Mouse (Mus musculus): ENCODE measurements around the gene Lrtm1. TPM values are rescaled to one million over a fixed set of nuclear protein-coding genes. Genes with fewer than 3 reads are reported as not detected.

The Lrtm1 gene
- polyA plus RNA-seq, 1 experiment: 0.10 TPM

DNA sequence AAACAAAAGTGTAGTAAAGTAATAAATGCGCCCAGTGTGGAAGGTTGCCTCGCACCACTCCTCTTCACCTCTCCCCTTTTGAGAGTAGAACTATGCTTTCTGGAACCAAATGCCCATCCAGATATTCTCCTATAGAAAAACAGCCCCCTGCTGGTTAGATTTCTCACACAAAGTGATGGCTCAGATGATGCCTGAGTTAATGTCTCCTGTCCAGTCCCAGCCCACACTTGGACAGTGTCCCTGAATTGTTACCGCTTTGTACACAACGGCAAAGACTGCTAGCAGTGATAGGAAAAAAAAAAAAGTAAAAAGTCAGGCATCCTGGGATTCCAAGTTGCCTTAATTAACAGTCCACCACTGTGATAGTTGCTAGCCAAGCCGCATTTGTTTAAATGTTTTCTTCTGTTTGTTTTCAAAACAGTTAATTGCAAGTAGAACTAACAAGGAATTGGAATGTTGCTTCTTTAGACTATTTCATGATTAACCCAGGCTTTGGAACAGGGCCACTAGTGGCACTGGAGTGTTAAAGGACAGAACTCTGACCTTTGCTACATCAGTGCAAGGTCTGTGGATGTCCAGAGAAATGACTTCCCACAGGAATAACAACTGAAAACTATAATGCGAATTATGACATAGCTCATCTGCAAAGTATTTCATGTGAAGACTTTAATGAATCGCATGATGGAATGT lies 29.7 kb upstream of the Lrtm1 start:
- TF ChIP-seq CTCF (IDR thresholded peaks at IDR 0.05; ENCODE audit: low read depth, low read length): no peak
- Histone ChIP-seq H3K36me3 (ENCODE audit: control insufficient read depth, insufficient read depth, low read length, poor library complexity, severe bottlenecking) (no peaks in the 10 kb centered on the region), H3K9me3 (replicated peaks; ENCODE audit: control insufficient read depth, insufficient read depth, low read length, poor library complexity, severe bottlenecking) (no peaks in the 10 kb centered on the region), H3K4me3 (ENCODE audit: low read depth, low read length) (no peak overlapping the region), H3K27ac (ENCODE audit: insufficient read depth, low read length) (no peak overlapping the region), H3K4me1 (ENCODE audit: control insufficient read depth, insufficient read depth, low read length) (no peaks in the 10 kb centered on the region), H3K9ac (ENCODE audit: low read depth, poor library complexity, severe bottlenecking) (no peak overlapping the region), H3K27me3 (ENCODE audit: control insufficient read depth, insufficient read depth, low read length, poor library complexity, severe bottlenecking) (no peaks in the 10 kb centered on the region)

DNA sequence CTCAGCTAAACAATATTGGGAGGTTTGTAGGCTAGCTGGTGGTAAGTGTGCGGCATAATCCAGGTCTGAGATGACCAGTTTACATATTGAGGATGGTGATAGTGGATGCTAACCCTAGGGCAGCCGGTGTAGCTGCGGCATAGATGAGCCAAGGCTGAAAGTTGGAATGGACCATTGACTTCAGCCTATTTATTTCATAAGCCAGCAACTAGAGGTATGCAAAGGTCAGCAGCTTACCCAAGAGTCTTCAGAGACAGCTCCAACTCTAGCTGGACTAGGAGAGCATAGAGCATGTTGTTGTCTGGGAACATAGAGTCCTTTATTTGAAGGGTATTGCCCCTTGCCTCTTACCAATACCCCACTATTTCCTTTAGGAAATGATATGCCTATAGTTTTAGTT lies 21.4 kb upstream of the Lrtm1 start:
- Histone ChIP-seq H3K4me3 (ENCODE audit: low read depth, low read length) (no peak overlapping the region), H3K27ac (ENCODE audit: insufficient read depth, low read length) (no peak overlapping the region), H3K9me3 (replicated peaks; ENCODE audit: control insufficient read depth, insufficient read depth, low read length, poor library complexity, severe bottlenecking) (no peaks in the 10 kb centered on the region), H3K9ac (ENCODE audit: low read depth, poor library complexity, severe bottlenecking) (no peak overlapping the region), H3K36me3 (ENCODE audit: control insufficient read depth, insufficient read depth, low read length, poor library complexity, severe bottlenecking) (no peaks in the 10 kb centered on the region), H3K27me3 (ENCODE audit: control insufficient read depth, insufficient read depth, low read length, poor library complexity, severe bottlenecking) (no peaks in the 10 kb centered on the region; the same call in 1 of the 2 replicates), H3K4me1 (ENCODE audit: control insufficient read depth, insufficient read depth, low read length) (peaks cover 1% of the 10 kb centered on the region)
- no peak for TF ChIP-seq EP300 (IDR thresholded peaks at IDR 0.05; ENCODE audit: insufficient read depth, low read depth, low read length)
- no peak for TF ChIP-seq POLR2A (IDR thresholded peaks at IDR 0.05; ENCODE audit: insufficient read depth, low read length)
- TF ChIP-seq CTCF (IDR thresholded peaks at IDR 0.05; ENCODE audit: low read depth, low read length): no peak

DNA sequence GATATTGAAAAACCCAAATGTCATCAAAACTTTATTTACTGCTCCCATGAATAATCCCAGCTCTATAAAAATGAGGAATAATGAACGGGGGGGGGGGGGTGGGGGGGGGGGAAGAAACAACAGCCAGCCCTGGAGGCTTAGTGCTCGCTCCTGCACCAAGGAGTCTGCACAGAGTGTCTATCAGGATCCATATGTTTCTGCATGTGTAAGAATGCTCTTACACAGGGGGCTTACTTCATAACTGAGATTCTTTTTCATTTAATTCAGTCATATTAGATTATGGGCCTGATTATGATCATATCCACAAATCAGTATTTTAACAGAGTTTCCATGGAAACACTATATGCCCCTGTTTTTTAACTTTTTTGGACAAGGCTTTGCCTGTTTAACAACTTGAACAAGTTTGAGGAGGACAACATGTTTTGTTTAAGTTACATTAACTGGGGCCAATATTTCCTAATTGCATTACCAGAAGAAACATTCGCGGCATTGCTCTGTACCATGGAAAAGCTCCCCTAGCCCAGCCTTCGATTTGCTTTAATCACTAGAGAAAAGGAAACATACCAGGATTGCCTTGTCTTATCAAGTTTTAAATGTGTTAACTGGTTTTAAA lies 12.7 kb upstream of the Lrtm1 start:
- H3K4me3 ChIP-seq (ENCODE audit: low read depth, low read length): no peak overlapping the region
- no peaks in the 10 kb centered on the region for H3K9me3 ChIP-seq (replicated peaks; ENCODE audit: control insufficient read depth, insufficient read depth, low read length, poor library complexity, severe bottlenecking)
- no peak overlapping the region for H3K27ac ChIP-seq (ENCODE audit: insufficient read depth, low read length)
- no peak for TF ChIP-seq POLR2A (IDR thresholded peaks at IDR 0.05; ENCODE audit: insufficient read depth, low read length)
- TF ChIP-seq CTCF (IDR thresholded peaks at IDR 0.05; ENCODE audit: low read depth, low read length): no peak
- TF ChIP-seq EP300 (IDR thresholded peaks at IDR 0.05; ENCODE audit: insufficient read depth, low read depth, low read length): no peak
- H3K36me3 ChIP-seq (ENCODE audit: control insufficient read depth, insufficient read depth, low read length, poor library complexity, severe bottlenecking): no peaks in the 10 kb centered on the region
- H3K4me1 ChIP-seq (ENCODE audit: control insufficient read depth, insufficient read depth, low read length): no peaks in the 10 kb centered on the region
- H3K27me3 ChIP-seq (ENCODE audit: control insufficient read depth, insufficient read depth, low read length, poor library complexity, severe bottlenecking): no peaks in the 10 kb centered on the region
- no peak overlapping the region for H3K9ac ChIP-seq (ENCODE audit: low read depth, poor library complexity, severe bottlenecking)

DNA sequence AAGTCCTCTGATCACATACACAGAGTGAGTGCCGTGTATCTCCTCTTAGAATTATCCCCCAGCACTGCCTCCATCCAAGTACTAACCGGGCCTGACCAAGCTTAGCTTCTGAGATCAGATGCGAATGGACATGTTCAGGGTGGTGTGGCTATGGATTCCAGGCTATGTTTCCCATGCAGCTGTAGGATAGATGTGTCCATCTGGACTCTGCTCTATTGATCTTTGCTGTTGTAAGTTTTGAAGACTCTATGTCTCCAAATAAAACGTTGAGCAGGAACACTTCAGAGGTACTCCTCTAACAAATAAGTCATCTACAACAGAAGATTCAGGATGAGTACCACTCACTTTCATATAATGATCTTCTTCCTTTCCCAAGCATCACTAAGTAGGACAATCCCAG lies 8.4 kb upstream of the Lrtm1 start:
- no peak overlapping the region for H3K27ac ChIP-seq (ENCODE audit: insufficient read depth, low read length)
- H3K27me3 ChIP-seq (ENCODE audit: control insufficient read depth, insufficient read depth, low read length, poor library complexity, severe bottlenecking): no peaks in the 10 kb centered on the region
- no peaks in the 10 kb centered on the region for H3K9me3 ChIP-seq (replicated peaks; ENCODE audit: control insufficient read depth, insufficient read depth, low read length, poor library complexity, severe bottlenecking)
- no peak overlapping the region for H3K4me3 ChIP-seq (ENCODE audit: low read depth, low read length)
- no peaks in the 10 kb centered on the region for H3K4me1 ChIP-seq (ENCODE audit: control insufficient read depth, insufficient read depth, low read length)
- no peak overlapping the region for H3K9ac ChIP-seq (ENCODE audit: low read depth, poor library complexity, severe bottlenecking)
- H3K36me3 ChIP-seq (ENCODE audit: control insufficient read depth, insufficient read depth, low read length, poor library complexity, severe bottlenecking): no peaks in the 10 kb centered on the region
- TF ChIP-seq CTCF (IDR thresholded peaks at IDR 0.05; ENCODE audit: low read depth, low read length) (no peak), EP300 (IDR thresholded peaks at IDR 0.05; ENCODE audit: insufficient read depth, low read depth, low read length) (no peak), POLR2A (IDR thresholded peaks at IDR 0.05; ENCODE audit: insufficient read depth, low read length) (no peak)

DNA sequence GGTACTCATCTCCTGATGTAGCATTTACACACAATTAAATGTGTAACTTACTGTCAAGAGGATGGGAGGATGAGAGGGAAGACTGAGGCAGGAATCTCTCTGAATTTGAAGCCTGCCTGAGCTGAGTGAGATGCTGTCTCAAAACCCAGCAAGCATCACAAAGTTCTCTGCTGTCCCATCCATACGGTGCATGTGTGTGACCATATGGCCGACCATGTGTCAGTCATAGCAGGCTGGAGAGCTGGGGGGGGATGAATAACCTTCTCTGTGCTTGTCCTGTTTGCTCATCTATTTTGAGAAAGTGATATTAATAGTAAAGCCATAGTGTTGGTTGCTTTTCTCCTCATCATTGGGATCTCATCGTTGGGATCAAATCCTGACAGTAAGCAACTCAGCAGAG lies 4.8 kb upstream of the Lrtm1 start:
- no peak overlapping the region for H3K27ac ChIP-seq (ENCODE audit: insufficient read depth, low read length)
- H3K9ac ChIP-seq (ENCODE audit: low read depth, poor library complexity, severe bottlenecking): no peak overlapping the region
- H3K4me3 ChIP-seq (ENCODE audit: low read depth, low read length): no peak overlapping the region
- no peaks in the 10 kb centered on the region for H3K27me3 ChIP-seq (ENCODE audit: control insufficient read depth, insufficient read depth, low read length, poor library complexity, severe bottlenecking)
- no peaks in the 10 kb centered on the region for H3K9me3 ChIP-seq (replicated peaks; ENCODE audit: control insufficient read depth, insufficient read depth, low read length, poor library complexity, severe bottlenecking)
- no peak for TF ChIP-seq EP300 (IDR thresholded peaks at IDR 0.05; ENCODE audit: insufficient read depth, low read depth, low read length)
- TF ChIP-seq POLR2A (IDR thresholded peaks at IDR 0.05; ENCODE audit: insufficient read depth, low read length): no peak
- TF ChIP-seq CTCF (IDR thresholded peaks at IDR 0.05; ENCODE audit: low read depth, low read length): no peak
- peaks cover 2% of the 10 kb centered on the region for H3K4me1 ChIP-seq (ENCODE audit: control insufficient read depth, insufficient read depth, low read length)
- H3K36me3 ChIP-seq (ENCODE audit: control insufficient read depth, insufficient read depth, low read length, poor library complexity, severe bottlenecking): no peaks in the 10 kb centered on the region

DNA sequence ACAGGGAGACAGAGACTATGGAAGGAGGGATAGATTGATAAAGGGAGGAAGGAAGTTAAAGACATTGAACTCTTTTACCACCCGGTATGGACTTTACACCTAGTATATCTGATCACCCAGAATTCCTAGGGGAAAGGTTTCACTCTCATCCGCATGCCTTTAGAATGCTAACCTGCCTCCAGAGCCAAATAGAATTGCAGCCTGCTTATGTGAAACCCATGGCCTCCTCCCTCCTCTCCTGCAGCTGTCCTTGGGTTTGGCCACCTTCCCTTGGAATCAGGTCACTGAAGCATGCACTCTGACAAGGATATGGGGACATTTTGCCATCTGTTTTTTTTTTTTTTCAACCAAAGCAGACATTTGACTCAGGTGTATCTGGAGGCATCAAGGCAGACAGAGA lies 3.3 kb upstream of the Lrtm1 start:
- H3K27ac ChIP-seq (ENCODE audit: insufficient read depth, low read length): no peak overlapping the region
- TF ChIP-seq CTCF (IDR thresholded peaks at IDR 0.05; ENCODE audit: low read depth, low read length): no peak
- TF ChIP-seq EP300 (IDR thresholded peaks at IDR 0.05; ENCODE audit: insufficient read depth, low read depth, low read length): no peak
- TF ChIP-seq POLR2A (IDR thresholded peaks at IDR 0.05; ENCODE audit: insufficient read depth, low read length): no peak
- no peaks in the 10 kb centered on the region for H3K27me3 ChIP-seq (ENCODE audit: control insufficient read depth, insufficient read depth, low read length, poor library complexity, severe bottlenecking)
- peaks cover 2% of the 10 kb centered on the region for H3K4me1 ChIP-seq (ENCODE audit: control insufficient read depth, insufficient read depth, low read length)
- no peak overlapping the region for H3K9ac ChIP-seq (ENCODE audit: low read depth, poor library complexity, severe bottlenecking)
- H3K9me3 ChIP-seq (replicated peaks; ENCODE audit: control insufficient read depth, insufficient read depth, low read length, poor library complexity, severe bottlenecking): no peaks in the 10 kb centered on the region
- H3K4me3 ChIP-seq (ENCODE audit: low read depth, low read length): no peak overlapping the region
- no peaks in the 10 kb centered on the region for H3K36me3 ChIP-seq (ENCODE audit: control insufficient read depth, insufficient read depth, low read length, poor library complexity, severe bottlenecking)

Measured in ES-Bruce4 (cell line).